Mouse (Mus musculus): Measurements from ENCODE around the gene Klhl22.

GRCm38 (mm10) chr16:17799584-17799983 lies 40.2 kb downstream of the Klhl22 start:
- TF ChIP-seq CTCF (conservative IDR thresholded peaks at IDR 0.05; ENCODE audit: low read length) (no peak), NANOG (IDR thresholded peaks at IDR 0.05; ENCODE audit: borderline replicate concordance, low read length) (no peak)
